Mouse (Mus musculus): ENCODE measurements around the gene Smim20. TPM values are rescaled to one million over a fixed set of nuclear protein-coding genes. Genes with fewer than 3 reads are reported as not detected.

Gene Smim20
- 10 to 100 TPM; 41.4 to 48.1 TPM for total RNA-seq (2021)
- long read RNA-seq, experiment 1, transcript Smim20-201 (3 exons, 922 nt): major isoform, 15 of 19 reads
- long read RNA-seq, experiment 1, partial matches to known transcripts: 0 of 19 reads
- long read RNA-seq, experiment 1, other reads (novel, unspliced or antisense): 1 of 19 reads
- long read RNA-seq, experiment 2, transcript Smim20-201 (3 exons, 922 nt): major isoform, 75 of 82 reads
- long read RNA-seq, experiment 2, partial matches to known transcripts: 0 of 82 reads
- long read RNA-seq, experiment 2, other reads (novel, unspliced or antisense): 0 of 82 reads

DNA sequence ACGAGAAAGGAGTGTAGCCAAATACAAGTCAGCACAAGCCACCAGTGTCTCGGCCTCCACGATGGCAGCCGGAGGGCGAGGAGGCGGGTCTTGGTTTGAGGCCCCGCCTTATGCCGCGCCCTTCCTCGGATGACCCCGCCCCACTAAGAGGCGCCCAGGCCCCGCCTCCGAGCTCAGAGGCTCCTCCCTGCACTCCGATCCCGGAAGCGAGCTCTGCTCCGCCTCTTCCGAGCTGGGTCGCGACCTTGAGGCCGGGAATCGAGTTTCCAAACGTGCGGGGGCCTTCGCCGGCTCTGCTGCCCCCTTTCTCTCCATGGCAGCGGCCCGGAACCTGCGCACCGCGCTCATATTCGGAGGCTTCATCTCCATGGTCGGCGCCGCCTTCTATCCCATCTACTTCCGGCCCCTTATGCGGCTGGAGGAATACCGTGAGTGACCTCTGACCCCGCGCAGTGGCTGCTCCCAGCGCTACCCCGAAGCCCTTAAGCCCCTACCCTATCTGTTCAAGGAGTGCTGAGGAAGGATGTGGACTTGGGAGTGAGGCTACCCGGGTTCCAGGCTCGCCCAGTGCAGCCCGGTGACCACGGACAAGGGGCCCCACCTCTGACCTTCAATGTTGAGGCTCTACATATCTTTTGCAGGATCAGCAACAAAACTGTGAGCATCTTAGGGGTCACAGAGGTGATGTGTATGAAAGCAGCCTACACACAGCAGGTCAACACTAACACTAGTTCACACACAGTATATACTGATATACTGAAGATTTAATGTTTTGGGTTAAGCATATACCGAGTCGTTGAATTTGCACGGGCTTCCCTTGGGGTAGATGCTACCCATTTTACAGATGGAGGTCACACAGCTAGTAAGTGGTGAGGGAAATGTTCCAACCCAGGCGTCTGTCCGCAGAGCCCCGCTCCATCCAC is at the start of gene Smim20:
Gene Smim20 (plus strand): TSS at position 153 of the 923 bp plus-strand sequence.
- DNase-seq (ENCODE audit: low spot score in 2 of 2): peak; percentile 82 to 87

DNA sequence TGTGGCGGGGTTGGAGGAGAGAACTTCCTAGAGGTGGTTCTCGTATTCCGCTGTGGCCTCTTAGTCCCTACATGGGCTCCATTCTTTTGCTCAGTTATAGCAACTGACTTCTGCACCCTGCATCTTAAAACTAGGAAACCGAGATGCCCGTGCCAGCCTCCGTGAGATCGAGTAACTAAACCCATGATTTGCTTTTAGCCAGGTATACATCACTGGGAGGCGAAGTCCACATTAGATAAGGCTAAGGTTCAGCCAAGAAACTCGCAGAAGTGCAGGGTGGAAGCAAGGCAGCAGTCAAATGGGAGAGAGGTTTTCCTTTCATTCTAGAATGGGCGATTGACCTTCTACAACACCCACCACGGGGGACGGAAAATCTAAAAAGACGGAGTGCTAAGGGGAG is 41.4 kb upstream of the Smim20 start:
- DNase-seq (ENCODE audit: low spot score in 2 of 2): no peak

DNA sequence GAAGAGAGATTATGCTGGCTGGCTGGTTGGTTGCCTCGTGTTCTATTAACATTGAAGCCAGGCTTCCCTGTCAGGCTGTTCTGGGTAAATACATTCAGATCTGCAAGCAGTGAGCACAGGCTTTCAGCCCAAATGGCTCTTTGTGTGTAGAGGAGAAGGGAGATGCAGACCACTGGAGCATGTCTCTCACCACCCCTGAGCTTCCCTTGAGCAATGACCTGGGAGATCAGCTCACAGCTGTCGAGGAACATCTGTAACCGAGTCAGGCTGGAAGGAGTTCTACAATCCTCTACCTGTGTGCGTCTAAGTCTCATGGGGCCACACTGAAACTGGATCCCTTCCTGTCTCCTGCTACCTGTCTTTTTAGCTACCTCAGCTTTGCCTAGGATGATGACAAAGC is 36.3 kb upstream of the Smim20 start:
- no peak for DNase-seq (ENCODE audit: low spot score in 2 of 2)

DNA sequence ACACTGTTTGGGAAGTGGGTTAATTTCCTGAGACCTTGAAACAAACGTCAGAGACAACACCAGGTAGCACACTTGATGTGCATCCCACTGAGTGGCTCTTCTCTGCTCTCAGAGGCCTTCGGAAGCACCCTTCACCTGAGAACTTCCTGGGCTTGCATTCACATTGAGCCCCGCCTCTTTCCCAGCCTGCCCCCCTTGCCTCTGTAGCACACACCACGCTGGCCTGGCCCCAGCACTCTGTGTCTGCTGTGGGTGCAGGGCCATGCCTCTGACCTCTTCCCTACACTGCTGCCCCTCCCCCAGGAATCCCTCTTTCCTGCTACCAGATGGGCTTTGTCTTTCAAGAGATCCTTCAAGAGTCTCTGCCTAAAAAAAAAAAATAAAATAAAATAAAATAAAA is 31.3 kb upstream of the Smim20 start:
- DNase-seq (ENCODE audit: low spot score in 2 of 2): no peak

DNA sequence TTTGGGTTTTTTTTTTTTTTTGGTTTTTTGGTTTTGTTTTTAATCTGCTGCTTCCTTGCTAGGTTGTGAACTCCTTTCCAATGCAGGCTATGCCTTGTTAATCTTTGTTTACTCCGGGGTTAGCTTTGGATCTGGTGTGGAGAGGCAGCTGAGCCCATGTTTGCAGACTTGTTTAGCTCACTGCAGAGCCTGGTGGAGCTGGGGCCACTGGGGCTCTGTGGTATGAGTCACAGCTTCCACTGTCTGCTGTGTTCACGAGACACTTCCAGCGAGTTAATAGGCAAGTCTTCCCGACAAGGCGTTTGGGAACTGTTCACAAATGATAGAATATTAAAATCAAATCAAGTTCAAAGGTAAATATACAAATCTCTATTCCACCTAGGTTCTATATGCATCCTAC is 30.7 kb upstream of the Smim20 start:
- DNase-seq (ENCODE audit: low spot score in 2 of 2): no peak

DNA sequence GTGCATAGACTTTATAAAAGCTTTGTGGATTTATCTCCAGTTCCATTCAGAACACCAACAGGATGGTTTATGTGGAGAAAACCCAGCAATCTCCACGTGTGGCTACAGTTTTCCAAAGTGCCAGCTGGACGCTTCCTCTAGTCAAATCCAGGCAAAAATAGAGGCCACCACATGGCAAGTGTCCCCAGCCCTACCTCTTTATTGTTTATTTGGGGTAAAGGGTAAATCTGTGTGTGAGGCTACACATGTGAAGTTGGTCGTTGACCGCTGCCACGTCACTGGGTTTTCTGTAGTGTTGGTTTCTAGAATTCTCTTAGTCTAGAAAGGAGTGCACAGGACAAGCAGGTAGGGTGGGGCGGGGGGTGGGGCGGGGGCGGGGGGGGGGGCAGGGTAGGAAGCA is 30.1 kb upstream of the Smim20 start:
- DNase-seq (ENCODE audit: low spot score in 2 of 2): no peak

DNA sequence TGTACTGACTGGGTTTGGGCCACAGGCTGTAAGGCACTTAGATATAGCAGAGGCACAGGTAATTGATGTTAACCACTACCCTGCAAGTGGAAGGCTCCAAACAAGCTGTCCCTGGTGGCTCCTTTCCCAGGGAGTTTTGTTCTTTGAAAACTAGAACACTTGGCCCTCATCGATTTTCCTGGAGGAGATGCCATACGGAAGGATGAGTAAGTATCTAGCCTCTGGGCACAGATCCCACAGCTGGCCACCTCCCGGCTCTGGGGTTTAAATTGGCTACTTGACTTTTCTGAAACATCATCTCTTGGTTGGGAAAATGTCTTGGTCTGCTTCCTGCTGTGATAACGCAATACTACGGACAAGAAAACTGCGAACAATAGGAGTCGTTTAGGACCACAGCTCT is 28.1 kb upstream of the Smim20 start:
- DNase-seq (ENCODE audit: low spot score in 2 of 2): no peak

DNA sequence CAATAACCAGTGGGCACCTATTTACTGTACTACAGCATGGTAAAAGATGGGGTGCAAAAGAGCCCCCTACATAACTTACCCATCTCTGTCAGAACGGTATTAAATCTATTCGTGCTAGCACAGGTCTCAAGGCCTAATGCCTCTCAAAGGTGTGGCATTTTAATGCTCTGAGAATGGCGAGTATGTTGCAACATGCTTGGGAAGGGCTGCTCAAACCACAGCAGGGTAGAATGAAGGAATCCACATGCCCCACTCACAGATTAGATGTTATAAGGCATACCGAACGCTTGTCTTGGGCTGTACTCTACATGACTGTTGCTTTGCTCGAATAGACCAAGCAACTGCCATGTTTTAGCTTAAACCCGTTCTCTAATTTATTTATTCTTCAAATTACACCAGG is 27.7 kb upstream of the Smim20 start:
- no peak for DNase-seq (ENCODE audit: low spot score in 2 of 2)

DNA sequence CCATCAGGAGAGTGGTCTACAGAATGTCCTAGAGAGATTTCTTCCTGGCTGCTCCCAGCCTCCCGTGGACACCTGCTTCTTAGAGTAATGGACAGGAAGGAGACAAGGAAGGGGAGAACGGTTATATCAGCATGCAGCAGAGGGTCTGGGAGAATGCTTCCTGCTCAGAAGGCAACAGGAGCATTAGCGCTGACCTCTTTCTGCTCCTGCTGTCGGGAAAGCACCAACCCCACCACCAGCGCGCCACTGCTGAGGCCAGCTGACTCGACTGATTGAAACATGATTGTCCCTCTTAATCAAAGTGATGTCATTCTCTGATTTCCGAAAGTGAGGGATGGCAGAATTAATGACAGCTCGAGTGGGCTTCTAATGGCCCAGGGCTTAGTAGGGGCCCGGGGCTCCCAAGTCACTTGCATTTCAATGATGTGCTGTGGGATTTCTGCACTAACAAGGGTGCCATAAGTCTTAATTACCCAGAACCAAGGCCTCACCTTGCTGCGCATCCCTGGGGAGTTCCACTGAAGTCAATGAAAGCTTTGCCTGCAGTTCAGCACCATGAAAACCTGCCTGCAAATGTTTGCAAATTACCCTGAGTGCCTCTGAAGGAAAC is 26.9 kb upstream of the Smim20 start:
- no peak for DNase-seq (ENCODE audit: low spot score in 2 of 2)

DNA sequence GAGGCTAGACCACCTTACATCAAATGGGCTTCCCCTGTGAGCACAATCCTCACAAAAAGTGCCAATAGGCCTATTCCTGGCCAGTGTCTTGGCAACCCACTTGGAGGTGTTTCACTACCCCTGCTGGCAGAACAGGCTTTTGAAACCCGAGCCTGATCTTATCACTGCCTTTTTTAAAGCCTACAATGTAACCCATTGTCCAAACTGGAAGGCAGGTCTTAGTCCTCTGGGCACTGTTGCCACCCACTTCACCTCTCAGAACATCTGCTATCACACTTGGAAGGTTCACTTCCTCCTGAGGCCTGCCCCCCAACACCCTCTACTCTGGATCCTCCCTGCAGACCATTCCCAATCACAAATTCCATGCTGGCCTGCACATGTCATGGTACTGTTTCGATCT is 25.8 kb upstream of the Smim20 start:
- no peak for DNase-seq (ENCODE audit: low spot score in 2 of 2)

DNA sequence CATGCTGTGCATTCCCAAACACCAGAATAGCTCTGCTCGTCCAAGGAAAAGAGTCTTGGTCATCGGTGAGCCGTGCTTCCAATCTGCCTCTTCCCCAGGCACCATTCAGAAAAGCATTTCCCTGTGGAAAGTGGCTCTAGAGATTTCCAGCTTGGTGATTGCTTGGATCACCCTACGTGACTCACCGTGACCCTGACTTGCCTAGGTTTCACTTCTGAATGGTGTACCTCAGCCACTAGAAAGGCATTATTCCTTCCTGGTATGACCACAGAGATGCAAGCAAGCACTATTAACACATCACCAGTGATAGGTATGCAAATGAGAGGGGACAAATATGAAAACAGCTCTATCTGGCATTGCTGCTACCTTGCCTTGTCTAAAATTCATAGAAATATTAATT is 24.9 kb upstream of the Smim20 start:
- DNase-seq (ENCODE audit: low spot score in 2 of 2): no peak

DNA sequence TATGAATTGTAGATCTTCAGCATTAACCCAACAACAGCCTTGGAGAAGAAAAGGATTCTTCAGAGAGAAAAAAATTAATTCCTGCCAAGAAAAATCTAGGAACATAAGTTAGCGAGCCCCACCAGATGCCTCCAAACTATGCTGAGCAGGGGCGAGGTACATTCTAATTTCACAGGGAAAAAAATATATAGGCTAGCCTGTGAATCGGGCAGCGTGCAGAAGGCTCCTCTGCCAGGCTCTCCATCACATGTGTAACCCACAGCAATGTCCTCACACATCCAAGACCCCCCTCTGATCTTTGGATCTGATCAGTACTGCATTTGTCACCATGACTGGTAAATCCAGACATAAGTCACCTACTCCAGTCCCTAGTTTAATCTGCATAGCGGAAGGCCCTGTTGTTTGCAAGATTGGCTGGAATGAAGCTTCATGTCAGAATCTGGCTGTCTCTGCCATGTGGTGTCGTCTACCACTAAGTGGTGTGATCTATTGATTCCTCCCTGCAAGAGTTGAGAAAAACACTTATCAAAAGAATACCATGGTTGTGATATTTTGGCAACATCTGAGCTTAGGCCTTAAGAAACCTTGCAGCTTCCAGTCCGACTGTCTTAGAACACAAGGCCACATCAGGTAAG is 23.9 kb upstream of the Smim20 start:
- DNase-seq (ENCODE audit: low spot score in 2 of 2): no peak

DNA sequence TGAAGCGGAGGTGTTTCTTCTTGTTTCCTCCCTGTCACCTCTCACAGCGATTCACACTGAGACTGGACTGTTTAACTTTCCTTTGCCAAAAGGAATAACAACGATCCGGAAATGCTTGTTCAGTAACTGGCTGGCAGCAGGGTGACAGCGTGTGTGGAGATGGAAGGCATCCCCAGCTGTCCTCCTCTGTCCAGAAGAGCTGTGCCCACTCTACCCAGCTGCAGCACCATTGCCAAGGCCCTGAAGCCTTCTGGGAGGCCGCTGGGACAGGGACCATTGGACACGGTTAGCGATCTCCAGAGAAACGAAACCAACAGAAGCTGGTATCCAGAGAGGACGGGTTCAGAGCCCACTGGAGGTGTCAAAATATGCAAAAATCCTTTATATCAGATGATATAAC is 22.9 kb upstream of the Smim20 start:
- no peak for DNase-seq (ENCODE audit: low spot score in 2 of 2)

DNA sequence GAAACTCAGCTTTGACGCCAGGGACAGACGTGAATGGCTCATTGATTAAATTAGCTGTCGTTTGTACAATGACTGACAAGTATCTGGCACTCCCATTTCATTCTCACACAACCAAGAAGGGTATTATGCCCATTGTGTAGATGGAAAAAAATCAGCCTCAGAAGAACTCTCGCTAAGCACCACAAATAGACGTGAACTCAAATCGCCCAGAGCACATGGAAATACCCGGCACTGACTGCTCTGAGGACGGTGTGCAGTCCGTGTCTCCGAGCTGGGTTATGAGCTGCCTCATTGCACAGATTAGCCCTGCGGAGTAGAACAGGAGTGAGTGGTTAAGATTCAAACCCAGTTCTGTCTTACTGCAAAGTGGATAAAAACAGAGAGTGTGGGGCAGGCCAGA is 18.4 kb upstream of the Smim20 start:
- no peak for DNase-seq (ENCODE audit: low spot score in 2 of 2)

DNA sequence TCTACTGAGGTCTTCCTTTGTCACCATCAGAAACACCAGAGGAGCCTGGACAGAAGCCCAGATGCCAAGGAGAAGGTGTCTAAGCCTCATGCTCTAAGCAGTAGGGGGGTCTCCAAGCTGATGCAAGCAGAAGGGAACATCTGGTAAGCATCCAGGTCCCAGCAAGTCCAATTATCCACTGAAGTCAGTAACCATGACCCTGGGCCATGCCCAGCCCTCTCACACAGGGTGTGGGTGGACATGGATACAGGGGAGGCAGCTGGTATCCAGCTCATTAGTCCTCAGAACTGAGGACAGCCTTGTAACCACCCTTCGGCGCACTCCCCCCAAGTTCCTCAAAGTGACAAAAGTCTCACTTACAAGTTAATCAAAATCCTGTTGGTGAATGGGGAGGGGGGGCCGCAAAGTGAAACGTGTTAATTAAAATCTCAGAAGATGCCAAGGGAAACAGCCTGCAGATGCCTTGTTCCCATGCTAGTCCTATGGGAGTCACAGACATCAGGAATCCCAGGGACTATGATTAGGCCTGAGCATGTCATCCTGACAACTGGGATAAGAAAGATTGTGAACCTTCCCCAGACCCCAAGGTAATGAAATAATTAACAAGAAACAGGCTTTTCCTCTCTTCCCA is 17.3 kb upstream of the Smim20 start:
- DNase-seq (ENCODE audit: low spot score in 2 of 2): no peak

DNA sequence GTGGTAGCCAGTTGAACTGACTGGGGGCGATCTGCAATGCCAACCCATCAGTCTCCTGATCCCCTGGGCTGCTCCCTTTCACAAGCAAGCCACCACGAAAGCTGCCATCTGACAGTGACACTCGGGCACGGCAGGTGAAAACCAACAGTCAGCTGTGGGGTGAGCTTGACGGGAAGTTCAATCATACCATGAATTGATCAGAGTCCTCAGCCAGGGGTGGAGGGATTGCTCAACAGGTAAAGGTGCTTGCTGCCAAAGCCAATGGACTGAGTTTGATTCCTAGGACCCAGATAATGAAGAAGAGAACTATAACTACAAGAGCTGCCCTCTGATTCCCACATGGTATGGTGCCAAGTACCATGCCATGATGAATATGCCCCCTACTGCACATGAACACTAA is 12.7 kb upstream of the Smim20 start:
- no peak for DNase-seq (ENCODE audit: low spot score in 2 of 2)

DNA sequence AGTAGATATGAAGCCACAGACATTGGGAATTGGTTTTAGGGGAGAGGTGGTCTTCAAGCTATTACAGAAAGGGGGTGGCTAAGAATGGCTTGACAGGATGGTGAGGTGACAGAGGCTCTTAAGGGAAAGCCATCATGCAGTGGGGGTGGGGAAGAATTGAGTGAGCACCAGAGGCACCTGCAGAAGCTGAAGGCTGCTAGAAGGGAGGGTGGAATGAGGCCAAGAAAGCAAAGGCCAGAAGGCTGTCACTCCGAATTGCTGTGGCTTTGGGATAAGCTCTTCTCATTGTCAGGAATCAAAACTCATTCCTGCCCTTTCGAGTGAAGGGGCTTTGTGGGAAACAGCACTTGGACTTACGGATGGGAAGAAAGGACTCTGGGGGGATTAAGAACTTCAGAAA is 12.1 kb upstream of the Smim20 start:
- DNase-seq (ENCODE audit: low spot score in 2 of 2): no peak

DNA sequence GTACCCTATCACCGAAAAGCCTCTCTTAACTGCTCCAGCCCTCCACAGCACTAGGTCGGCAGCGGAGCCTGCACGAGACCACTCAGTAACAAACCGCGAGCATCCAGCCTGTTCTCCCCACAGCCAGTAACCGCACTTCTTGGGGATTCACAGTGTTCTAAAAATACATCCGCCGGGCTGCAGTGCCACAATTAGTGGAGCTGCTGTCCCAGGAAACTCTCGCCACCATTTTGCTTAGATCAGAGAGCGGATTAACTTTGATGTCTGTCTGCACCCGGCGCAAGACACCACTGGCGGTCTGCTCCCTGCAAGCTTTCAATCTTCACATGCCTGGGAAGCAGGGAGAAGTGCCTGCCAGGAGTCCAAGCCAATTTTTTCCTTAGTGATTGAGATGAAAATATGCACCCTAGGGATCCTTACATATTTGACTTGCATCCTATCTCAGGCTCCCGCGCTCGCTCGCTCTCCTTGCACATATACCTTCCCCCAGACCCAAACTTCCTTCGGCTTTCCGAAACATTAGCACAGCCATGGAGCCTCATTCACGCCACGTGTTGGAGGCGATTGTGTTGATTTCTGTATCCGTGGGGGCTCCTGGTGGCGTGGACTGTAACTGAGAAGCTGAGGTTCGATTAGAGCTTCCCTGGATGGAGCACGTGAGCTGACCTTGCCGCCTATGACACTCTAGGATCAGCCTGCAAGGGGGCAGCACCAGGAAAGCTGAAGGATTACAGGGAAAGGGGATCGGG is 8.7 kb upstream of the Smim20 start:
- no peak for DNase-seq (ENCODE audit: low spot score in 2 of 2)

DNA sequence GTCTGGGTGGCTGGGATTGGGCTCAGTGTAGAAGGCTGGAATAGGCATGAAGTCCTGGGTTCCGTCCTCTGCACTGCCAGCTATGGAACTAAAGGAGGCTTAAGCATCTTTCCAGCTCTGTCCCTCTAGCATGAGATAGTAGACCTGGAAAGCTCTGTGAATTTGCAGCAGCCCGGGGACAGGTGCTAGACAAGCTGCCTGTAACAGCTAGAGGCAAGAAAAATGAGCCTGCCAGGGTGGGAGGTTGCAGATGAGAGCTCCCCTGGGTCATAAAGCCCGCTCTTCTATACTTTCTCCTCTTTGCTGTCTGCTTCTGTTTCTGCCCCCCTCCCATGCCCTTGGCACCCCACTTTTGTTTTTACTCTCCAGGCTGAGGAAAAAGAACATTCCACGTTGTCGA is 7.0 kb upstream of the Smim20 start:
- no peak for DNase-seq (ENCODE audit: low spot score in 2 of 2)

DNA sequence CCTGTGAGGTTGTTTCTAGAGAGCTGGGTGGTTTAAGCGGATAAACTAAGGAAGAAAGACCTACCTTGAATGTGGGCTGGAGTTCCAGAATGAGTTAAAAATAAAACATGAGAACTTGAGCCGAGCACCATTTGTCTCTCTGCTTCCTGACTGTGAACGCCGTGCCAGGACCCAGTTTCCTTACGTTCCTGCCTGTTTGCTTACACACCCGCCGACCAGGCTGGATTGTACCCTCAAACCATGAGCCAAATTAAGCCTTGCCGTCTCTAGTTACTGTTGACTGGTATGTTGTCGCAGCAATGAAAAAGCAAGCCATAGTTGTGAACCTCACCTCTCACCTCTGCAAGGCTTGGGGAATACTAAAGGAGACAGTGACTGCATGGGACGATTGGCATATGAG is 4.9 kb upstream of the Smim20 start:
- DNase-seq (ENCODE audit: low spot score in 2 of 2): no peak
